In the genomic region with DNA sequence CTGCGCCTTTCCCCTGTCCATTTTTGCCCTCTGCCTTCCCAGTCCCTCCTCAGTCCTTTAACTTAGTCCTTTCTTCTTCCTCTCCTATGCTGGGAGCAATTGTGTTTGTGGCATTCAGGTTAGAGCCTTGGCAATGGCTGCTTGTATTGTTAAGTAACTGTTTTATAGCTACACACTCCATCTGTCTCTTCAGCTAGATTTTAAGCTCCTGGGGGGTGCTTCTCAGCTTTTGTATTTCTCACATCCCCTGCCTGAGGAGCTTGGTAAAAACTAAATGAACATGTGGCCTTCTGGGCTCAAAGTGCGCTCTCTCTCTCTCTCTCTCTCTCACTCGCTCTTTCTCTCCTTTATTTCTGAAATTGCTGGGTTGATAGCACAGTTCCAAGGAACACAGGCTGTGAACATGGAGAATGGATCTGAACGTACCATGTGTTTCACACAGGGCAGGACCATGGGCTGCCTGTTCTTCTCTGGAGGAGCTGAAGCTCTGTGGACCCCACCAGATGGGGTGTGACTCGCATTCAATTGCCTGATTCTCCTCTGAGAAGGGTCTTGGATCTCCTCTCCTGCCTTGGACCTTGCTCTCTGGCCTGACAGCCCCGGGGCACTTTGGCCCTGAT, we compare ENCODE assay signal across 12 mouse cellular contexts. TPM values are rescaled to one million over a fixed set of nuclear protein-coding genes. Genes with fewer than 3 reads are reported as not detected.
DNase-seq lines count a peak whose midpoint lies in the region; ATAC-seq lines count a peak whose summit lies in the region.
"Had no signal": no experiment of that assay in that cellular context is flagged by ENCODE, and none has a peak within 500 bp of the region (broad histone marks: within the 10 kb centered on the region; RNA-seq: fewer than 3 reads in every experiment).

No protein-coding gene starts in this region.

- ATAC-seq in kidney, embryonic 15.5 days (replicated peaks; ENCODE audit: low FRiP score): no peak
- no peak for ATAC-seq in embryonic facial prominence, embryonic 14.5 days (ENCODE audit: low read depth)
- no peak; the same call in 1 of the 2 replicates for ATAC-seq in hindbrain, embryonic 16.5 days
- ATAC-seq in midbrain, embryonic 16.5 days: peak; percentile 75; the same call in 1 of the 2 replicates

- H3K27ac ChIP-seq in kidney, embryonic 15.5 days: peak overlapping the region; percentile 73
- H3K27ac ChIP-seq in embryonic facial prominence, embryonic 14.5 days (replicated peaks; ENCODE audit: low read depth, low read length): no peak overlapping the region
- peak overlapping the region; percentile 74 for H3K27ac ChIP-seq in hindbrain, embryonic 16.5 days (ENCODE audit: low read depth, low read length)
- peak overlapping the region; percentile 70 for H3K27ac ChIP-seq in midbrain, embryonic 16.5 days (ENCODE audit: low read length)
- H3K27ac ChIP-seq: limb, embryonic 15.5 days had no signal

- no peaks in the 10 kb centered on the region for H3K27me3 ChIP-seq in kidney, embryonic 15.5 days
- H3K27me3 ChIP-seq in embryonic facial prominence, embryonic 14.5 days (replicated peaks; ENCODE audit: control insufficient read depth, insufficient read depth, low read length): no peaks in the 10 kb centered on the region
- no peaks in the 10 kb centered on the region for H3K27me3 ChIP-seq in hindbrain, embryonic 16.5 days (replicated peaks; ENCODE audit: control insufficient read depth, insufficient read depth, low read length)
- no peaks in the 10 kb centered on the region for H3K27me3 ChIP-seq in midbrain, embryonic 16.5 days (ENCODE audit: control insufficient read depth, insufficient read depth, low read depth, low read length)

- no peaks in the 10 kb centered on the region for H3K9me3 ChIP-seq in kidney, embryonic 15.5 days (replicated peaks)
- no peaks in the 10 kb centered on the region for H3K9me3 ChIP-seq in embryonic facial prominence, embryonic 14.5 days (ENCODE audit: control insufficient read depth, low read length)
- no peaks in the 10 kb centered on the region for H3K9me3 ChIP-seq in hindbrain, embryonic 16.5 days (ENCODE audit: control insufficient read depth, low read length)
- no peaks in the 10 kb centered on the region for H3K9me3 ChIP-seq in midbrain, embryonic 16.5 days (replicated peaks; ENCODE audit: control insufficient read depth, low read length, poor library complexity, severe bottlenecking)
- H3K9me3 ChIP-seq: limb, embryonic 15.5 days; megakaryocyte, embryonic 14.5 days had no signal

- no peak overlapping the region for H3K4me3 ChIP-seq in kidney, embryonic 15.5 days (replicated peaks)
- H3K4me3 ChIP-seq in embryonic facial prominence, embryonic 14.5 days (ENCODE audit: low read depth, low read length): no peak overlapping the region
- no peak overlapping the region for H3K4me3 ChIP-seq in hindbrain, embryonic 16.5 days (ENCODE audit: low read length)
- no peak overlapping the region for H3K4me3 ChIP-seq in midbrain, embryonic 16.5 days (ENCODE audit: low read depth, low read length)
- H3K4me3 ChIP-seq: limb, embryonic 15.5 days; megakaryocyte, embryonic 14.5 days had no signal

- H3K4me2 ChIP-seq in kidney, embryonic 15.5 days: no peak overlapping the region
- H3K4me2 ChIP-seq in embryonic facial prominence, embryonic 14.5 days (ENCODE audit: low read depth, low read length): no peak overlapping the region
- no peak overlapping the region for H3K4me2 ChIP-seq in hindbrain, embryonic 16.5 days (ENCODE audit: low read length)
- H3K4me2 ChIP-seq in midbrain, embryonic 16.5 days (ENCODE audit: low read length): no peak overlapping the region
- H3K4me2 ChIP-seq: limb, embryonic 15.5 days had no signal

- 60% methylated on average over 6 of the region's 6 CpGs for WGBS in kidney, embryonic 15.5 days
- WGBS in embryonic facial prominence, embryonic 14.5 days: 50% methylated on average over 6 of the region's 6 CpGs
- 25% methylated on average over 6 of the region's 6 CpGs for WGBS in hindbrain, embryonic 16.5 days
- 11% methylated on average over 6 of the region's 6 CpGs for WGBS in midbrain, embryonic 16.5 days

- peaks cover 52% of the 10 kb centered on the region for H3K4me1 ChIP-seq in kidney, embryonic 15.5 days
- H3K4me1 ChIP-seq in embryonic facial prominence, embryonic 14.5 days (ENCODE audit: control insufficient read depth, insufficient read depth, low read length): peaks cover 16% of the 10 kb centered on the region
- peaks cover 21% of the 10 kb centered on the region for H3K4me1 ChIP-seq in hindbrain, embryonic 16.5 days (ENCODE audit: control insufficient read depth, insufficient read depth, low read depth, low read length)
- H3K4me1 ChIP-seq in midbrain, embryonic 16.5 days (ENCODE audit: control insufficient read depth, insufficient read depth, low read length): peaks cover 25% of the 10 kb centered on the region

- H3K9ac ChIP-seq in kidney, embryonic 15.5 days: 0 out of 2 replicates have a peak overlapping the region, but pooled peaks have one; percentile 10
- H3K9ac ChIP-seq in embryonic facial prominence, embryonic 14.5 days (ENCODE audit: low read depth, low read length): 0 out of 2 replicates have a peak overlapping the region, but pooled peaks have one; percentile 22
- peak overlapping the region; percentile 17 for H3K9ac ChIP-seq in hindbrain, embryonic 16.5 days (ENCODE audit: low read depth, low read length)
- H3K9ac ChIP-seq in midbrain, embryonic 16.5 days (ENCODE audit: low read depth, low read length): 0 out of 2 replicates have a peak overlapping the region, but pooled peaks have one; percentile 32
- H3K9ac ChIP-seq: limb, embryonic 15.5 days had no signal

- H3K36me3 ChIP-seq in kidney, embryonic 15.5 days: no peaks in the 10 kb centered on the region; the same call in 1 of the 2 replicates
- H3K36me3 ChIP-seq in embryonic facial prominence, embryonic 14.5 days (ENCODE audit: control insufficient read depth, insufficient read depth, low read length): no peaks in the 10 kb centered on the region
- no peaks in the 10 kb centered on the region for H3K36me3 ChIP-seq in hindbrain, embryonic 16.5 days (ENCODE audit: control insufficient read depth, insufficient read depth, low read length)
- H3K36me3 ChIP-seq in midbrain, embryonic 16.5 days (ENCODE audit: control insufficient read depth, insufficient read depth, low read length): no peaks in the 10 kb centered on the region
- H3K36me3 ChIP-seq: limb, embryonic 15.5 days had no signal

- no peak for DNase-seq in kidney, postnatal 10 days
- DNase-seq in embryonic facial prominence, embryonic 14.5 days (ENCODE audit: low spot score): no peak
- DNase-seq in kidney, adult 18-20 months: no peak
- no peak for DNase-seq in urinary bladder, postnatal 14 days (ENCODE audit: low spot score)
- DNase-seq in adrenal gland, adult 8-10 months: no peak
- DNase-seq: retina, postnatal 1 day had no signal

RNA-seq across cellular contexts. Expression of gene Igdcc3, which starts 11.8 kb away (rescaled TPM):
- 3.5 and 4.2 TPM in 2 replicates for polyA plus RNA-seq in kidney, embryonic 15.5 days (2015; fragmentation: Nextera tagmentation; extraction: Ambion mirVana)
- 1.1 and 1.4 TPM in 2 replicates for polyA plus RNA-seq in embryonic facial prominence, embryonic 14.5 days (2014; fragmentation: Nextera tagmentation; extraction: Ambion mirVana)
- 4.4 and 9.0 TPM in 2 replicates for polyA plus RNA-seq in hindbrain, embryonic 16.5 days (2015; fragmentation: Nextera tagmentation; extraction: Ambion mirVana)
- 8.7 and 9.1 TPM in 2 replicates for polyA plus RNA-seq in midbrain, embryonic 16.5 days (2015; fragmentation: Nextera tagmentation; extraction: Ambion mirVana)
- 1 to 10 TPM in 3 of 4 experiments, under 1 TPM in 1; 0.84 to 4.0 (median 2.4) TPM for total RNA-seq in adrenal gland, adult 8-10 months (2022)
- polyA plus RNA-seq: C2C12 had no signal

RNA-seq across cellular contexts. Expression of gene Parp16, which starts 42.3 kb away (rescaled TPM):
- polyA plus RNA-seq in kidney, embryonic 15.5 days (2015; fragmentation: Nextera tagmentation; extraction: Ambion mirVana): 7.9 and 8.1 TPM in 2 replicates
- 6.9 and 7.2 TPM in 2 replicates for polyA plus RNA-seq in embryonic facial prominence, embryonic 14.5 days (2014; fragmentation: Nextera tagmentation; extraction: Ambion mirVana)
- polyA plus RNA-seq in hindbrain, embryonic 16.5 days (2015; fragmentation: Nextera tagmentation; extraction: Ambion mirVana): 7.7 and 8.3 TPM in 2 replicates
- polyA plus RNA-seq in midbrain, embryonic 16.5 days (2015; fragmentation: Nextera tagmentation; extraction: Ambion mirVana): 8.5 and 9.0 TPM in 2 replicates
- 10 to 100 TPM; 16.2 to 44.2 (median 33.1) TPM for total RNA-seq in adrenal gland, adult 8-10 months (2022)

RNA-seq across cellular contexts. Expression of gene Igdcc4, which starts 51.5 kb away (rescaled TPM):
- polyA plus RNA-seq in kidney, embryonic 15.5 days (2015; fragmentation: Nextera tagmentation; extraction: Ambion mirVana): 11.8 and 13.5 TPM in 2 replicates
- 55.6 and 58.5 TPM in 2 replicates for polyA plus RNA-seq in embryonic facial prominence, embryonic 14.5 days (2014; fragmentation: Nextera tagmentation; extraction: Ambion mirVana)
- 12.8 and 17.7 TPM in 2 replicates for polyA plus RNA-seq in hindbrain, embryonic 16.5 days (2015; fragmentation: Nextera tagmentation; extraction: Ambion mirVana)
- 13.4 and 15.9 TPM in 2 replicates for polyA plus RNA-seq in midbrain, embryonic 16.5 days (2015; fragmentation: Nextera tagmentation; extraction: Ambion mirVana)
- 10 to 100 TPM; 28.6 to 67.1 (median 44.5) TPM for total RNA-seq in adrenal gland, adult 8-10 months (2022)
